Comparison of ENCODE assay signal across 16 mouse cellular contexts in genomic region chr11:99170547-99171267, GRCm38 (mm10). TPM values are rescaled to one million over a fixed set of nuclear protein-coding genes. Genes with fewer than 3 reads are reported as not detected.
A peak's percentile ranks its signal among the peaks of the same experiment; 100 is the strongest.
DNase-seq lines count a peak whose midpoint lies in the region; ATAC-seq and TF ChIP-seq lines count a peak whose summit lies in the region.
"Had no signal": no experiment of that assay in that cellular context is flagged by ENCODE, and none has a peak within 500 bp of the region (broad histone marks: within the 10 kb centered on the region; RNA-seq: fewer than 3 reads in every experiment).

No protein-coding gene starts in this region.

- H3K4me1 ChIP-seq in thymus, adult 2 months (replicated peaks; ENCODE audit: control insufficient read depth, insufficient read depth, low read length): peaks cover 43% of the 10 kb centered on the region
- H3K4me1 ChIP-seq: forebrain, embryonic 12.5 days; limb, embryonic 15.5 days had no signal

- no peaks in the 10 kb centered on the region for H3K36me3 ChIP-seq in thymus, adult 2 months (ENCODE audit: control insufficient read depth, insufficient read depth, low read length)
- H3K36me3 ChIP-seq: forebrain, embryonic 12.5 days; limb, embryonic 15.5 days; midbrain, embryonic 10.5 days had no signal

- TF ChIP-seq CTCF in thymus, adult 2 months (IDR thresholded peaks at IDR 0.05; ENCODE audit: borderline replicate concordance, control insufficient read depth, extremely low read depth, insufficient read depth, low read length, poor library complexity): no peak

- peak; percentile 77 for ATAC-seq in inflammation-experienced regulatory T-cells, adult 6 months
- ATAC-seq: lung, postnatal 0 days had no signal

- intact Hi-C loops in left cerebral cortex, postnatal 14 days (cut with DNase I): no loop called here

- 46% methylated on average over 12 of the region's 12 CpGs for WGBS in thymus, adult 2 months

- peak; percentile 23; the same call in 1 of the 2 replicates for TF ChIP-seq POLR2A in thymus, adult 2 months (IDR thresholded peaks at IDR 0.05; ENCODE audit: control insufficient read depth, extremely low read depth, insufficient read depth, low read length, poor library complexity)

- H3K27me3 ChIP-seq in thymus, adult 2 months (ENCODE audit: control insufficient read depth, insufficient read depth, low read length): no peaks in the 10 kb centered on the region
- H3K27me3 ChIP-seq: forebrain, embryonic 12.5 days; limb, embryonic 15.5 days had no signal

- H3K4me3 ChIP-seq in thymus, adult 2 months (ENCODE audit: control insufficient read depth, insufficient read depth, low read length): no peak overlapping the region
- H3K4me3 ChIP-seq: forebrain, embryonic 12.5 days; gastrocnemius, adult 2 months; limb, embryonic 15.5 days; midbrain, embryonic 10.5 days; myocyte had no signal

- H3K27ac ChIP-seq in thymus, adult 2 months (ENCODE audit: control insufficient read depth, insufficient read depth, low read length): peak overlapping the region; percentile 92
- H3K27ac ChIP-seq: forebrain, embryonic 12.5 days; gastrocnemius, adult 2 months; kidney, postnatal 0 days; limb, embryonic 15.5 days; midbrain, embryonic 10.5 days had no signal

- DNase-seq in CD4-positive helper T cell, adult 2 months (ENCODE audit: low read depth, low spot score): peak; percentile 90
- peak; percentile 89 to 90 for DNase-seq in CD8-positive naive resting alpha-beta T cell, adult 2 months (ENCODE audit: low read depth in 2 of 2, low spot score in 2 of 2)
- DNase-seq in thymus, adult 2 months: peak; percentile 61
- no peak for DNase-seq in gastrocnemius, postnatal 10 days
- no peak for DNase-seq in kidney, postnatal 14 days
- no peak for DNase-seq in left cerebral cortex, postnatal 14 days (ENCODE audit: low spot score in 2 of 2)
- DNase-seq: cerebellum, adult 2 months; gastrocnemius, adult 2 months had no signal

RNA-seq across cellular contexts. Expression of gene Ccr7, which starts 15.8 kb away (rescaled TPM):
- 100 to 1,000 TPM in 2 of 3 experiments, 10 to 100 TPM in 1; 16.6 to 295 (median 286) TPM for polyA plus RNA-seq in inflammation-experienced regulatory T-cells, adult 6 months (2017; shearing (Covaris generic))
- polyA plus RNA-seq in thymus, adult 2 months (2012; rRNA removed): 202 and 240 TPM in 2 replicates
- under 1 TPM; 0.14 to 0.23 TPM for total RNA-seq in gastrocnemius, postnatal 10 days (2021)
- not detected for total RNA-seq in left cerebral cortex, postnatal 14 days (2021)
- total RNA-seq: gastrocnemius, adult 2 months; layer of hippocampus, postnatal 10 days had no signal
- polyA plus RNA-seq: forebrain, embryonic 12.5 days had no signal

Comparison
In these comparisons a context has a peak if more than half of its experiments do, and no peak if none do; other contexts are left out.
1. DNase-seq: peak in CD4-positive helper T cell, adult 2 months (single experiment), CD8-positive naive resting alpha-beta T cell, adult 2 months (2 of 2) and thymus, adult 2 months (single experiment); none in gastrocnemius, postnatal 10 days (single experiment), kidney, postnatal 14 days (single experiment) and left cerebral cortex, postnatal 14 days (0 of 2).